Mouse (Mus musculus): ENCODE data around the gene Dffb. TPM values are rescaled to one million over a fixed set of nuclear protein-coding genes. Genes with fewer than 3 reads are reported as not detected.
A peak's percentile ranks its signal among the peaks of the same experiment; 100 is the strongest.

The Dffb gene
- total and polyA plus RNA-seq, 2 experiments from 2014 or later, result 8.6 to 22.7 TPM

GRCm38 (mm10) chr4:153993505-153993904, 18.6 kb upstream of the Dffb start:
- no peaks in the 10 kb centered on the region for H3K9me3 ChIP-seq (ENCODE audit: low read length)
- no peaks in the 10 kb centered on the region for H3K27me3 ChIP-seq (ENCODE audit: insufficient read depth, low read length)
- H3K4me1 ChIP-seq (ENCODE audit: insufficient read depth), result no peaks in the 10 kb centered on the region
- no peak overlapping the region for H3K9ac ChIP-seq
- H3K4me2 ChIP-seq (ENCODE audit: low read depth), result no peak overlapping the region
- no peak for TF ChIP-seq CTCF (IDR thresholded peaks at IDR 0.05; ENCODE audit: low read depth)
- H3K27ac ChIP-seq (ENCODE audit: low read depth, low read length), result no peak overlapping the region
- peaks cover 90% of the 10 kb centered on the region for H3K36me3 ChIP-seq (ENCODE audit: insufficient read depth)
- 92% methylated on average over 8 of the region's 8 CpGs for WGBS
- no peak overlapping the region for H3K4me3 ChIP-seq (ENCODE audit: low read depth, low read length)
- DNase-seq (no peak), ATAC-seq (no peak)

DNA sequence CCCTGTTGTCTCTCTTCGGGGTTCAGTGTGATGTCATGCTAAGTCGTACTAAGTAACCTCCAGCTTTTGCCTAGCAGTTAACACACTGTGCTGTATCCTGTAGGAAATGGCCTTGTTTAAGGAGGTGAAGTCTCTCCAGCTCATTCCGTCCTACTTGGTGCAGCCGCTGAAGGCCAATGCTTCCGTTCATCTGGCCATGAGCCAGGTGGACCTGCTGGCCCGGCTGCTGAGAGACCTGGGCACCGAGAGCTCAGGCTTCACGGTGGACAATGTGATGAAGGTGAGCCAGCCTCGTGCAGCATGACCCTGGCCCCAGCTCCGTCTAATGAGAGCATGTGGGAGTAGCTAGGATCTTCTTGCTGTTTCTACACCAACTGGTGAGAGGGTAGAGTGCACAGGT, 17.8 kb upstream of the Dffb start:
- Histone ChIP-seq H3K36me3 (ENCODE audit: insufficient read depth) (peaks cover 90% of the 10 kb centered on the region), H3K9ac (no peak overlapping the region), H3K4me3 (ENCODE audit: low read depth, low read length) (no peak overlapping the region), H3K4me1 (ENCODE audit: insufficient read depth) (no peaks in the 10 kb centered on the region), H3K27ac (ENCODE audit: low read depth, low read length) (no peak overlapping the region), H3K27me3 (ENCODE audit: insufficient read depth, low read length) (no peaks in the 10 kb centered on the region), H3K9me3 (ENCODE audit: low read length) (no peaks in the 10 kb centered on the region), H3K4me2 (ENCODE audit: low read depth) (no peak overlapping the region)
- ATAC-seq, result no peak
- DNase-seq, result no peak
- WGBS, result 91% methylated on average over 10 of the region's 10 CpGs
- TF ChIP-seq CTCF (IDR thresholded peaks at IDR 0.05; ENCODE audit: low read depth), result no peak

- TF ChIP-seq CTCF (IDR thresholded peaks at IDR 0.05; ENCODE audit: low read depth), result no peak
- H3K4me1 ChIP-seq (ENCODE audit: insufficient read depth), result peaks cover 14% of the 10 kb centered on the region; the same call in 1 of the 2 replicates
- no peaks in the 10 kb centered on the region for H3K27me3 ChIP-seq (ENCODE audit: insufficient read depth, low read length)
- DNase-seq (no peak), ATAC-seq (no peak)
- H3K4me3 ChIP-seq (ENCODE audit: low read depth, low read length), result no peak overlapping the region
- peaks cover 63% of the 10 kb centered on the region for H3K36me3 ChIP-seq (ENCODE audit: insufficient read depth)
- WGBS, result 97% methylated on average over 11 of the region's 11 CpGs
- H3K27ac ChIP-seq (ENCODE audit: low read depth, low read length), result no peak overlapping the region
- H3K9ac ChIP-seq, result no peak overlapping the region
- H3K9me3 ChIP-seq (ENCODE audit: low read length), result no peaks in the 10 kb centered on the region
- no peak overlapping the region for H3K4me2 ChIP-seq (ENCODE audit: low read depth)
Measured at GRCm38 (mm10) chr4:153980470-153980869, 5.5 kb upstream of the Dffb start.

DNA sequence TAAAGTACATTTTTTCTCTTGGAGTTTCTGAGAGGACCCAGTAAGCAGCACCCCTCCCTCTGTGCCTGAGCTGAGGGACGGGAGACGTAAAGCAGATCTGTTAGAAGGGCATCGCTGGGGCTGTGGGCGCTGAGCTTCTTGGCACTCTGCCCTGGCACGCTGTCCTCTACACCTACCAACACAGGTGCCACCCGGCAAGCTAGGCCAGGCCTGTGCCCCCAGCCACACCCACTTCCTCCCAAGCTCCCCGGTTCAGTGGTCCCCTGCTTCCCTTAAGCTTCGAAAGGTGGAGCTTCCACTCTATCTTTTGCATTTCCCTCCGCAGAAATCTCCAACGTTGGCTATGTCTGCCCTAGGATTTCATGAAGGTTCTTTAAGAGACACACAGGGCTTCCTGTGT, 4.3 kb upstream of the Dffb start:
- Histone ChIP-seq H3K4me1 (ENCODE audit: insufficient read depth) (peaks cover 14% of the 10 kb centered on the region; the same call in 1 of the 2 replicates), H3K4me2 (ENCODE audit: low read depth) (no peak overlapping the region), H3K27ac (ENCODE audit: low read depth, low read length) (no peak overlapping the region), H3K9ac (no peak overlapping the region), H3K36me3 (ENCODE audit: insufficient read depth) (peaks cover 51% of the 10 kb centered on the region), H3K27me3 (ENCODE audit: insufficient read depth, low read length) (no peaks in the 10 kb centered on the region), H3K9me3 (ENCODE audit: low read length) (no peaks in the 10 kb centered on the region), H3K4me3 (ENCODE audit: low read depth, low read length) (no peak overlapping the region)
- TF ChIP-seq CTCF (IDR thresholded peaks at IDR 0.05; ENCODE audit: low read depth), result no peak
- ATAC-seq, result no peak
- DNase-seq, result no peak
- WGBS, result 91% methylated on average over 10 of the region's 10 CpGs

DNA sequence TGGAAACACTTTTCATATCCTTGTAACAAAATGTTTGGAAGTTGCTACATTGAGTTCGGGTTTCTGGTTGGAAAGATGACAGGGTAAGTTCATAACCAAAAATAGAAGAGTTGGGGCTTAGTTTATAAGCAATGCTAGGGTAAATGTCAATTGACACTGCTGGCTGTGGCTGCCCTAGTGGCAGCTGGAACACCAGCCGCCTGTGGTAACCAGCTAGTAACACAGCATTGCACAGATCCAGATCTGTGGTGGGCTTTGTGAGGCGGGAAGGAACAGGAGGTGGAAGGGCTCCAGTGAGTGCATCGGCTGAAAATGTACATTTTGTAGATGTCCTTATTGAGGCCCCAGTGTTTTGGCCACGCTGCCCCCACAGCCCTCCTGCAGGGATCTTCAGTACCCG, 842 bp upstream of the Dffb start:
- Histone ChIP-seq H3K4me3 (ENCODE audit: low read depth, low read length) (peak overlapping the region; percentile 96), H3K9ac (peak overlapping the region; percentile 89), H3K9me3 (ENCODE audit: low read length) (no peaks in the 10 kb centered on the region), H3K36me3 (ENCODE audit: insufficient read depth) (peaks cover 28% of the 10 kb centered on the region), H3K4me2 (ENCODE audit: low read depth) (peak overlapping the region; percentile 91), H3K4me1 (ENCODE audit: insufficient read depth) (peaks cover 14% of the 10 kb centered on the region; the same call in 1 of the 2 replicates), H3K27ac (ENCODE audit: low read depth, low read length) (no peak overlapping the region), H3K27me3 (ENCODE audit: insufficient read depth, low read length) (no peaks in the 10 kb centered on the region)
- WGBS, result 38% methylated on average over 6 of the region's 6 CpGs
- no peak for ATAC-seq
- no peak for DNase-seq
- no peak for TF ChIP-seq CTCF (IDR thresholded peaks at IDR 0.05; ENCODE audit: low read depth)

DNA sequence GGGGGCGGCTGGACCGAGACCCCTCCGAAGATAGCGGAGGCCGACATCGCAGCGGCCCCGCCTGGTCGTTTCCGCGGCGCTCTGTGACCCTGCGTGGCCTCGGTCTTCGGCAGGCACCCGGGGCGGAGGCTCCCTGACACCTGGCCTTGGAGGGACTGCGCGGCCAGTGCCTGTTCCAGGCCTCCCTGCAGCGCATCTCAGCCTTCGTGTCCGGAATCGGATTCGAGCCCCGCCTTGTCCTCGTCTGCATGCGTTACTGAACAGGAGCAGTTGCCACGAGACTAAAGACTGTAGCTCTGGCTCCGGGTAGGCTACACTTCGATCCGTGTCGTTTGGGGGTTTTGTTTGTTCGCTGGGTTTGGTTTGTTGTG, 351 bp upstream of the Dffb start:
- peak; percentile 10; the same call in 1 of the 2 replicates for TF ChIP-seq CTCF (IDR thresholded peaks at IDR 0.05; ENCODE audit: low read depth)
- Histone ChIP-seq H3K9ac (peak overlapping the region; percentile 89), H3K4me1 (ENCODE audit: insufficient read depth) (peaks cover 14% of the 10 kb centered on the region; the same call in 1 of the 2 replicates), H3K9me3 (ENCODE audit: low read length) (no peaks in the 10 kb centered on the region), H3K36me3 (ENCODE audit: insufficient read depth) (peaks cover 27% of the 10 kb centered on the region), H3K4me3 (ENCODE audit: low read depth, low read length) (peak overlapping the region; percentile 96), H3K4me2 (ENCODE audit: low read depth) (peak overlapping the region; percentile 91), H3K27me3 (ENCODE audit: insufficient read depth, low read length) (no peaks in the 10 kb centered on the region), H3K27ac (ENCODE audit: low read depth, low read length) (peak overlapping the region; percentile 85)
- peak; percentile 59 for ATAC-seq
- 5% methylated on average over 33 of the region's 33 CpGs for WGBS
- no peak for DNase-seq

GRCm38 (mm10) chr4:153968063-153968462, 6.9 kb downstream of the Dffb start:
- ATAC-seq, result no peak
- Histone ChIP-seq H3K9me3 (ENCODE audit: low read length) (no peaks in the 10 kb centered on the region), H3K27ac (ENCODE audit: low read depth, low read length) (no peak overlapping the region), H3K4me3 (ENCODE audit: low read depth, low read length) (no peak overlapping the region), H3K9ac (no peak overlapping the region), H3K27me3 (ENCODE audit: insufficient read depth, low read length) (no peaks in the 10 kb centered on the region), H3K4me1 (ENCODE audit: insufficient read depth) (no peaks in the 10 kb centered on the region), H3K4me2 (ENCODE audit: low read depth) (no peak overlapping the region), H3K36me3 (ENCODE audit: insufficient read depth) (peaks cover 68% of the 10 kb centered on the region)
- peak; percentile 36; the same call in 1 of the 2 replicates for TF ChIP-seq CTCF (IDR thresholded peaks at IDR 0.05; ENCODE audit: low read depth)
- WGBS, result 95% methylated on average over 2 of the region's 2 CpGs
- DNase-seq, result no peak

Measured in forebrain, postnatal 0 days (tissue).